Mouse (Mus musculus): Measurements from ENCODE around the gene Gdf15. TPM values are rescaled to one million over a fixed set of nuclear protein-coding genes. Genes with fewer than 3 reads are reported as not detected.

Gene Gdf15
- total and polyA plus RNA-seq, 2 experiments from 2014 or later = 0.22 to 0.26 TPM

DNA sequence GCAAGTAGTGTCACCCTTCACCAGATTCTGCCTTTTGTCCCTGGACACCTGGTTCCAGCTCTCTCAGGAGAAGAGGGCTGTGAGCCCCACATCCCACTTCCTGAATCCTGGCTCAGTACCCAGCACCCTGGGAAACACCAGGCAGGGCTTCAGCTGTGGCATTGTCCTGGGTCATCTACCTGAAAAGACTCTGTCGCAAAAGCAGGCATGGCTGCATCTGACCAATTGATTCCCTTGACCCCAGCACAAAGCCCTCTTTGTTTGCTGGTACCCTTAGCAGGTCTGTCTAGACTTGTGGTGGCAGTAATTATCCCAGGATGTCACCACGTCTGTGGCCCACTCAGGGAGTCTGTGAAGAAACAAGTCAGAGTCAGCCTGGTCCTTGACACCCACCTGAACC is 23.2 kb upstream of the Gdf15 start:
- H3K27ac ChIP-seq (ENCODE audit: low read depth, low read length) = 0 out of 2 replicates have a peak overlapping the region, but pooled peaks have one; percentile 39
- TF ChIP-seq CTCF (IDR thresholded peaks at IDR 0.05) = no peak
- peaks cover 26% of the 10 kb centered on the region for H3K36me3 ChIP-seq (ENCODE audit: insufficient read depth, low read length)
- no peak overlapping the region for H3K4me2 ChIP-seq (ENCODE audit: low read depth, low read length, poor library complexity, severe bottlenecking)
- 31% methylated on average over 2 of the region's 2 CpGs for WGBS
- H3K4me1 ChIP-seq (ENCODE audit: insufficient read depth, low read length) = peaks cover 4% of the 10 kb centered on the region; the same call in 1 of the 2 replicates
- H3K9ac ChIP-seq (replicated peaks; ENCODE audit: low read length, poor library complexity, severe bottlenecking) = no peak overlapping the region
- H3K4me3 ChIP-seq (ENCODE audit: low read depth, low read length) = no peak overlapping the region
- no peaks in the 10 kb centered on the region for H3K9me3 ChIP-seq (ENCODE audit: low read length)
- H3K27me3 ChIP-seq (ENCODE audit: insufficient read depth, low read length) = no peaks in the 10 kb centered on the region
- DNase-seq (ENCODE audit: low spot score) (no peak), ATAC-seq (ENCODE audit: low FRiP score) (no peak)

DNA sequence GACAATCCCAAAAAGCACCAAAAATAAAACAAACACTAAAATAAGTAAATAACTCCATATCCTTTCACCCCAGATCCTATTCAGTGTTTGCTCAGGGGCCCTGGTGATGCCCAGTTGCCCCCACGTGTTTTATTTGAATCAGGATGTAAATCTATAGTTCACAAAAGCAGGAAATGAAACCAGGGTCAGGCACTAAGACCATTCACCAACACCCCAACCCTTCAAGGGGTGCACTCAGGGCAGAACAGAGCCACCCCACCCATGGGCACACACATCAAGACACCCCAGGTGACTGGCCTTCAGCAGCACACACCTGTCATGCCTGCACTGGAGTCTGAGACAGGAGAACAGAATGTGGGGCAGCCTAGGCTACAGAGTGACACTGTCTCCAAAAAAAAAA is 21.9 kb upstream of the Gdf15 start:
- H3K9me3 ChIP-seq (ENCODE audit: low read length) = no peaks in the 10 kb centered on the region
- WGBS = 75% methylated on average over 1 of the region's 1 CpGs
- peaks cover 33% of the 10 kb centered on the region for H3K36me3 ChIP-seq (ENCODE audit: insufficient read depth, low read length)
- no peak for ATAC-seq (ENCODE audit: low FRiP score)
- H3K4me1 ChIP-seq (ENCODE audit: insufficient read depth, low read length) = peaks cover 4% of the 10 kb centered on the region; the same call in 1 of the 2 replicates
- no peak for TF ChIP-seq CTCF (IDR thresholded peaks at IDR 0.05)
- no peak overlapping the region for H3K27ac ChIP-seq (ENCODE audit: low read depth, low read length)
- no peak for DNase-seq (ENCODE audit: low spot score)
- no peak overlapping the region for H3K9ac ChIP-seq (replicated peaks; ENCODE audit: low read length, poor library complexity, severe bottlenecking)
- no peak overlapping the region for H3K4me3 ChIP-seq (ENCODE audit: low read depth, low read length)
- no peak overlapping the region for H3K4me2 ChIP-seq (ENCODE audit: low read depth, low read length, poor library complexity, severe bottlenecking)
- H3K27me3 ChIP-seq (ENCODE audit: insufficient read depth, low read length) = no peaks in the 10 kb centered on the region

DNA sequence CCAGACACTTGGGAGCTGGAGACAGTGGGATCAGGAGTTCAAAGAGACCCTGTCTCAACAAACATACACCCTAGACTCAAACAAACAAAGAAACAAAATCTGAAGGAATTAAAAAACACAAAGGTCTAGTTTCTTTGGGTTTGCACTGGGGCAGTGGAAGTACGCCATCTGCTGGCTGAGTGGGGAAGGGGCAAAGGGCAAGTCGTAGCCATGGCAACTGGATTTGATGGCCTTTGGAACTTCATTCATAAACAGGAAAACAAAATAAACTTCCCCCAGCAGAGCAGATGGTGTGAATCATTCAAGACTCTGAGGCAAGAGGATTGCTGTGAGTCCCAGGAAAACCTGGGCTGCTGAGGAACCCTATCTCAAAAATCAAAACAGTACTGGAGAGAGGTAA is 21.0 kb upstream of the Gdf15 start:
- Histone ChIP-seq H3K36me3 (ENCODE audit: insufficient read depth, low read length) (peaks cover 33% of the 10 kb centered on the region), H3K9ac (replicated peaks; ENCODE audit: low read length, poor library complexity, severe bottlenecking) (no peak overlapping the region), H3K27ac (ENCODE audit: low read depth, low read length) (no peak overlapping the region), H3K4me2 (ENCODE audit: low read depth, low read length, poor library complexity, severe bottlenecking) (no peak overlapping the region), H3K27me3 (ENCODE audit: insufficient read depth, low read length) (no peaks in the 10 kb centered on the region), H3K9me3 (ENCODE audit: low read length) (no peaks in the 10 kb centered on the region), H3K4me3 (ENCODE audit: low read depth, low read length) (no peak overlapping the region), H3K4me1 (ENCODE audit: insufficient read depth, low read length) (no peaks in the 10 kb centered on the region)
- peak; percentile 71 for TF ChIP-seq CTCF (IDR thresholded peaks at IDR 0.05)
- ATAC-seq (ENCODE audit: low FRiP score) (no peak), DNase-seq (ENCODE audit: low spot score) (no peak)
- WGBS = 43% methylated on average over 2 of the region's 2 CpGs

DNA sequence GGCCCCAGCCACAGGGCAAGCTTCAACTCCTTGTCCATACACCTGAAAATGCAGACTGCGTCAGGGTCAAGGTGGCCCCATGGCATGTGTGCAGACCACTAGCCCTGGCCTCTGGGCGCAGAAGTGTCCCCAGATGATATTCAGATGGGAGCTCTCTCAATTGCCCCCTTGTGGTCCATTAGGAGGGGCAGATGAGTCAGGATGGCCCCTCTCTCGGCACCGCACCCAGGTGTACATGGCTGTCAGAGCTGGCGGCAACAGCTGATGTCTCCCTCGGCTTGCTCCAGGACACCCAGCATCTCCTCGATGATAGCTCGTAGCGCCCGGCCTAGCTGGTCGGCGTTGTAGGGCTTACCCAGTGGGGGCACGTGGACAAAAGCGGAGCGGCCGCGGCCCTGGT is 18.1 kb upstream of the Gdf15 start:
- Histone ChIP-seq H3K27ac (ENCODE audit: low read depth, low read length) (no peak overlapping the region), H3K9me3 (ENCODE audit: low read length) (no peaks in the 10 kb centered on the region), H3K36me3 (ENCODE audit: insufficient read depth, low read length) (peaks cover 28% of the 10 kb centered on the region), H3K4me2 (ENCODE audit: low read depth, low read length, poor library complexity, severe bottlenecking) (no peak overlapping the region), H3K9ac (replicated peaks; ENCODE audit: low read length, poor library complexity, severe bottlenecking) (no peak overlapping the region), H3K4me3 (ENCODE audit: low read depth, low read length) (no peak overlapping the region), H3K4me1 (ENCODE audit: insufficient read depth, low read length) (no peaks in the 10 kb centered on the region), H3K27me3 (ENCODE audit: insufficient read depth, low read length) (no peaks in the 10 kb centered on the region)
- ATAC-seq (ENCODE audit: low FRiP score) = no peak
- no peak for TF ChIP-seq CTCF (IDR thresholded peaks at IDR 0.05)
- no peak for DNase-seq (ENCODE audit: low spot score)
- 92% methylated on average over 17 of the region's 17 CpGs for WGBS

DNA sequence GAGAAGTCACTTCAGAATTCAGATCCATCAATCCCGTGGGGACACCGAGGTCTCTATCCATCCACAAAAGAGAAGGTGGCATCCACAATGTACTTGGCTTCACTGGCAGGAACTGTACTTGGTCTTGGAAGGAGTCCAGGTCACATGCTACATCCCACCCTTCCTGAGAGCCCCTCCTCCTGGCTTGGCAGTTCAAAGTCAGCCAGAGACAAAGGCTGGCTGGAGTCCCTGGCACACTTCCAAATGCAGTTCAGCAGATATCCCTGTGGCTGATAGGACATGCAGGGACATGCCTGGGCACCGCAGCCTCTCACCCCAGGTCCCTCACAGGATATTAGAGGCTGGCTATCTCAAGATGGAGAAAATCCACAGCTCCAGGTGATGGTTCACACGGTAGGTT is 17.1 kb upstream of the Gdf15 start:
- H3K36me3 ChIP-seq (ENCODE audit: insufficient read depth, low read length) = peaks cover 22% of the 10 kb centered on the region
- no peaks in the 10 kb centered on the region for H3K9me3 ChIP-seq (ENCODE audit: low read length)
- ATAC-seq (ENCODE audit: low FRiP score) (peak; percentile 38; the same call in 1 of the 2 replicates), DNase-seq (ENCODE audit: low spot score) (peak; percentile 95)
- peak overlapping the region; percentile 26; the same call in 1 of the 2 replicates for H3K27ac ChIP-seq (ENCODE audit: low read depth, low read length)
- WGBS = 30% methylated on average over 4 of the region's 4 CpGs
- H3K4me3 ChIP-seq (ENCODE audit: low read depth, low read length) = no peak overlapping the region
- no peak overlapping the region for H3K9ac ChIP-seq (replicated peaks; ENCODE audit: low read length, poor library complexity, severe bottlenecking)
- no peak for TF ChIP-seq CTCF (IDR thresholded peaks at IDR 0.05)
- H3K27me3 ChIP-seq (ENCODE audit: insufficient read depth, low read length) = no peaks in the 10 kb centered on the region
- H3K4me1 ChIP-seq (ENCODE audit: insufficient read depth, low read length) = no peaks in the 10 kb centered on the region
- no peak overlapping the region for H3K4me2 ChIP-seq (ENCODE audit: low read depth, low read length, poor library complexity, severe bottlenecking)

DNA sequence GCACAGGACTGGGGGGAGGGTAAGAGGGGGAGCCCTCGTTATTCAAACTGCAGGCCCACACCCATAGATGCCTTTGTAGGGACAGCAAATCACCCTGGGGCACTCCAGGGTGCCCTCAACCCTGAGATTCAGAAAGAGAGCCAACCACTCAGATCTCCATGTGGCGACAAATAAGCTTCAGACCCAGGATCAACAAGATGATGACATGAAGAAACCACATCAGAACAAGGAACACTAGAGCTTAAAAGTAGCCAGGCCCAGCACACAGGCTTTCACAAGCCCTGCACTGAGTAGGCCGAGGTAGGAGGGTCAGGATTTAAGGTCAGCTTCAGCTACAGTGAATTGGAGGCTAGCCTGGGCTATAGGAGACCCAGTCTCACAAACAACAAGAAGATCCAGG is 16.7 kb upstream of the Gdf15 start:
- peaks cover 22% of the 10 kb centered on the region for H3K36me3 ChIP-seq (ENCODE audit: insufficient read depth, low read length)
- peak overlapping the region; percentile 26; the same call in 1 of the 2 replicates for H3K27ac ChIP-seq (ENCODE audit: low read depth, low read length)
- no peaks in the 10 kb centered on the region for H3K27me3 ChIP-seq (ENCODE audit: insufficient read depth, low read length)
- H3K4me2 ChIP-seq (ENCODE audit: low read depth, low read length, poor library complexity, severe bottlenecking) = no peak overlapping the region
- H3K9ac ChIP-seq (replicated peaks; ENCODE audit: low read length, poor library complexity, severe bottlenecking) = no peak overlapping the region
- H3K4me1 ChIP-seq (ENCODE audit: insufficient read depth, low read length) = no peaks in the 10 kb centered on the region
- DNase-seq (ENCODE audit: low spot score) (no peak), ATAC-seq (ENCODE audit: low FRiP score) (no peak)
- H3K9me3 ChIP-seq (ENCODE audit: low read length) = no peaks in the 10 kb centered on the region
- no peak for TF ChIP-seq CTCF (IDR thresholded peaks at IDR 0.05)
- no peak overlapping the region for H3K4me3 ChIP-seq (ENCODE audit: low read depth, low read length)
- 49% methylated on average over 3 of the region's 3 CpGs for WGBS

Measured in midbrain, postnatal 0 days (tissue).